Mouse (Mus musculus) v-Abl transformed pro-B cells (cell line): ENCODE data around the gene Vmn2r110.

Experiments used
- in situ Hi-C, 2 experiments: fragments of 400-800 bp; cut with MboI; formaldehyde crosslinking; loops; one replicate each; pipeline ENCODE4 v1.15.1; 2025; ENCODE audit not compliant: unreplicated experiment in 2 of 2

Gene Vmn2r110

DNA sequence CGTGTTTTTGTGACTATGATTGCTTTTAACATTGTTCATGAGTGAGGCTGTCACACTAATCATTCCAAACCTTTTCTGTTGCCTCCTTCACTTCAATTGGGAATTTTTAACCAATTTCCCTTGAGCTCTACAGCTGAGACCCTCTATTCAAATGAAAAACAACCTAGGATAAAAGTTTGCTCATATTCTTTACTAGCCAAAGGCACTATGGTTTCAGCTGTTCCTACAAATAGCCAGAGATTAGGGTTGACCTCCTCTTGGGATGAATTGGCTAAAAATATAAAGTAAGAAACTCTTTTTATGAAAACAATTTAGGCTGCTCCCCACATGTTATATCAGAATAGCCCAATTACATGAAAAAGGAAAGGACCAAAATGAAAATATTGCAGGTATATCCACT, at the start of gene Vmn2r110:
Gene Vmn2r110, minus strand, starts transcription at position 101 of the 400 bp plus-strand sequence.
- in situ Hi-C loops, result no loop called here

DNA sequence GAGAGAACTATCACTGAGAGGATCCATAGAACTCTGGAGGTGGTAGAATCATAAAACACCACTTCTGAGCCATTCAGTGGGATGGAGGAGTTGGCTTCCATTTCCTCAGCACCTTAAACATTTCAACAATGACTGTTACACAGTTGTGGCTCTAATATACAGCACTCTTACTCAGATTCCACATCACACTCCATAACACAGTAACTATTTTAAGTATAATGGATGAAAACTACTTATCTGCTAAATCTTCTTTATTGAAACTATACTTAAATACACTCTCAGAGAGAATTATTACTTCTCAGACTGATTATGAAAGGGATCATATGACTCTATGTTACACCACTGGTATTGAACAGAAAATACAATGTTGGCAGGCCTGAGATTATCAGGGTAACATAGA, 28.6 kb upstream of the Vmn2r110 start, which contains the start of gene Fpr-rs3:
Gene Fpr-rs3, minus strand, starts transcription at position 101 of the 400 bp plus-strand sequence.
- in situ Hi-C loops, result no loop called here

- in situ Hi-C loops, result no loop called here
These were observed 31.6 kb downstream of the Vmn2r110 start, which contains the start of gene Vmn2r109 for GRCm38 (mm10) chr17:20564656-20565055. TSS of gene Vmn2r109 (minus strand) at chr17:20564756.
